Mouse (Mus musculus) embryonic facial prominence, embryonic 10.5 days (tissue): Measurements from ENCODE around the gene Appbp2. TPM values are rescaled to one million over a fixed set of nuclear protein-coding genes. Genes with fewer than 3 reads are reported as not detected.

Experiments used
- polyA plus RNA-seq: library from polyadenylated mRNA; unstranded; fragments of >200 nt; fragmentation: Nextera tagmentation; extraction: Ambion mirVana; gene quantifications from 2 replicates; pipeline ENCODE4 v1.2.1, GENCODE M21; 2016

Appbp2 gene
- polyA plus RNA-seq, 1 experiment from 2014 or later: 42.7 TPM

Other genes with a start within 250 kb of the Appbp2 start
- 3.7 and 4.0 TPM in 2 replicates for gene Usp32, start 95.0 kb downstream of the Appbp2 start, polyA plus RNA-seq
- 0.40 and 0.46 TPM in 2 replicates for gene 1700125H20Rik, start 64.7 kb downstream of the Appbp2 start, polyA plus RNA-seq
- 21.4 and 22.7 TPM in 2 replicates for gene Ppm1d, start 76.1 kb upstream of the Appbp2 start, polyA plus RNA-seq
- gene Bcas3, start 118.0 kb upstream of the Appbp2 start, polyA plus RNA-seq: 26.4 and 27.7 TPM in 2 replicates